Mouse (Mus musculus) layer of hippocampus, adult 2 months (tissue): Measurements from ENCODE around the gene Creg1. TPM values are rescaled to one million over a fixed set of nuclear protein-coding genes. Genes with fewer than 3 reads are reported as not detected.

Experiments
- DNase-seq, 2 experiments: peaks; one replicate each; pipeline ENCODE4 v3.0.0; 2022; ENCODE audit warnings: low spot score in 2 of 2
- H3K27ac ChIP-seq: fragments of 200-600 bp; 2 replicates; pipeline ENCODE4 v1.8.1; 2022
- H3K4me3 ChIP-seq: fragments of 200-600 bp; 2 replicates; pipeline ENCODE4 v1.8.1; 2022; ENCODE audit warnings: mild to moderate bottlenecking
- CTCF ChIP-seq: fragments of 200-600 bp; conservative IDR thresholded peaks from 2 replicates; pipeline ENCODE4 v1.8.1; 2022; ENCODE audit warnings: antibody characterized with exemption, mild to moderate bottlenecking, moderate library complexity
- total RNA-seq, 2 experiments: library from RNA; stranded (reverse); gene quantifications; 2 replicates each; pipeline ENCODE4 v1.2.3; 2021

The Creg1 gene
- total RNA-seq, 2 experiments from 2014 or later: 23.8 to 26.4 TPM

GRCm38 (mm10) chr1:165762914-165763634 lies 472 bp upstream of the Creg1 start:
- TF ChIP-seq CTCF: no peak
- Histone ChIP-seq H3K4me3 (peak overlapping the region; percentile 91), H3K27ac (peak overlapping the region; percentile 55; the same call in 1 of the 2 replicates)
- DNase-seq: no peak

- no peak for TF ChIP-seq CTCF
Observed at GRCm38 (mm10) chr1:165764571-165764970, 1.0 kb downstream of the Creg1 start.

GRCm38 (mm10) chr1:165765041-165765440 lies 1.5 kb downstream of the Creg1 start:
- no peak for DNase-seq
- Histone ChIP-seq H3K4me3 (no peak overlapping the region), H3K27ac (no peak overlapping the region)
- no peak for TF ChIP-seq CTCF

More at GRCm38 (mm10) chr1:165764571-165764970, 1.0 kb downstream of the Creg1 start:
- Histone ChIP-seq H3K4me3 (peak overlapping the region; percentile 91), H3K27ac (no peak overlapping the region)
- DNase-seq: no peak

GRCm38 (mm10) chr1:165765651-165766294 lies 2.2 kb downstream of the Creg1 start:
- TF ChIP-seq CTCF: no peak
- Histone ChIP-seq H3K27ac (no peak overlapping the region), H3K4me3 (no peak overlapping the region)
- no peak for DNase-seq

GRCm38 (mm10) chr1:165766295-165766890 lies 2.8 kb downstream of the Creg1 start:
- DNase-seq: no peak
- TF ChIP-seq CTCF: no peak
- no peak overlapping the region for H3K4me3 ChIP-seq
- H3K27ac ChIP-seq: no peak overlapping the region

GRCm38 (mm10) chr1:165768894-165769512 lies 5.5 kb downstream of the Creg1 start:
- Histone ChIP-seq H3K27ac (no peak overlapping the region), H3K4me3 (no peak overlapping the region)
- TF ChIP-seq CTCF: no peak
- no peak for DNase-seq

DNA sequence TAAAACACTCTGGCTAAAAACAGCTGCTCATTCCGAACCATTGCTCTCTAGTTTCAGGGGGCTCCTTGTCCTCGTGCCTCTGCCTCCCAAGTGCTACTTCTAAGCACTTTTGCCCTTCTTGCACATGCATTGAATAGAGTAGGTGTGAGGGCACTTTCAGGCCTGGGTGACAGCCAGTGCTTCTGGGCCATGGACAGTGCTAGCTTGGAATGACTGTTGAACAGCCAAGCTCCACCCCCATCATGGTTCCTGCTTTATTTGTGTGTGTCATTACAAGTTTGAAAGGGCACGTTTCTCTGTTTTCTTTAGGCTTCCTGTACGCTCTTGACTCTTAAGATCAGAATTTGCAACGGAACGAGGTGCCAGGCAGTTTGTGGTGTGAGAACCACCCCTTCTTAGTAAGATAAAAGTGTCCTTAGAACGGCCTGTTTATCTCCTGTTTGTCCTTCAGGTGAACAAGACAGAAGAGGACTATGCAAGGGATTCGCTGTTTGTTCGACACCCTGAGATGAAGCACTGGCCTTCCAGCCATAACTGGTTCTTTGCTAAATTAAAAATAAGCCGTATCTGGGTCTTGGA lies 6.7 kb downstream of the Creg1 start:
- no peak for DNase-seq
- no peak for TF ChIP-seq CTCF
- Histone ChIP-seq H3K4me3 (no peak overlapping the region), H3K27ac (no peak overlapping the region)

DNA sequence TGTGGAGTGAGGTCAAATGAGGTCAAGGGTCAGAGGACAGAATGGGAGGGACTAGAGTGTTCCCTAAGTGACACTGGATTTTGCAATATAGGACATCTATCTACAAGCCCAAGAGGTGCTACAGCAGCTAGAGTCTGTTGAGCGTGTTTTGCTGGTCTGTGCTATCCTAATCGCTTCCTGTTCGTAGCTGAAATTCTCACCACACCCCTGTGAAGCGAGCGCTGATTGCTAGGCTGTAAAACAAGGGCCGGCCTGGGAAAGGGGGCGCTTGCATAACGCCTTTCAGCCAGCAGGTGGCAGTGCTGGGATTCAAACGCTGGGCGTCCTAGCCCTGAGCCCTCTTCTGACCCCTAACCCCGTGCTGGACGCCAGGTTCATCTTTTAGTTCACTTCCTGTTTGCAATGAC lies 7.9 kb downstream of the Creg1 start:
- H3K4me3 ChIP-seq: no peak overlapping the region
- no peak overlapping the region for H3K27ac ChIP-seq
- DNase-seq: peak; percentile 46 to 74
- peak; percentile 98 for TF ChIP-seq CTCF

- DNase-seq: no peak
- no peak for TF ChIP-seq CTCF
- Histone ChIP-seq H3K4me3 (no peak overlapping the region), H3K27ac (no peak overlapping the region)
Observed at GRCm38 (mm10) chr1:165771998-165772397, 8.5 kb downstream of the Creg1 start.

DNA sequence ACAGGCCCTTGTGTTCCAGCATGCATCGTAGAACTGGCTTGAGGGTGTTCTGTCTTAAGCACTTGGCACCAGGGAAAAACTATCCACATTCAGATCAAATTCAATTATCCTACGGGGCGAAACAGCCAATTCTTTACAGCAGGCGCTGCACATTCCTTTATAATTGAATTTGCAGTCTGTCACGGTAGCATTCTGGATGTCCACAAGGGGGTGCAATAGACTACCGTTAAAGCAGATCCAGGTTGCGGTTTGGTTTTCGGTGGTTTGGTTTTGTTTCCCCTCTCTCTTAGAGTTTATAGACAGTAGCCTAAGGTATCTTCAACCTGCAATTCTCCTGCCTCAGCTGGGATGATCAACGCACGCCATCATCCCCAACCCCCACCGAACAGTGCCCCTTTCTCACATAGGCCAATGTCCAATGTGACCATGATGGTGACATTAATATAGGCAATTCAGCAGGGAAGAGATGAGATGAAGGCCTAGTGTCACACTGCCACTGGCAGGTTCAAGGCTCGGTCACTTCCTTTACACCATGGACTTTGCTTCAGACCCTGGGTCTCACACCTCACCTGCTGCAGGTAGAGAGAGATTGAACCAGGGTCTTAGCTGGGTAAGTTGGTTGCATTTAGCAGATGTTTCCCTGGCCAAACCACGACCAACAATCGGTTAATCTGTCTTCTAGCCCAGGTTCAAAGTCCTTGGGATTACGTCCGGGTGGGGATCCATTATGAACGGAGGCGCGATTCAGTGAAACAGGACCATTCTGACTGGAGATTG lies 12.2 kb downstream of the Creg1 start:
- peak overlapping the region; percentile 55 for H3K27ac ChIP-seq
- no peak overlapping the region; the same call in 1 of the 2 replicates for H3K4me3 ChIP-seq
- DNase-seq: peak; percentile 47 to 59
- TF ChIP-seq CTCF: peak; percentile 91

DNA sequence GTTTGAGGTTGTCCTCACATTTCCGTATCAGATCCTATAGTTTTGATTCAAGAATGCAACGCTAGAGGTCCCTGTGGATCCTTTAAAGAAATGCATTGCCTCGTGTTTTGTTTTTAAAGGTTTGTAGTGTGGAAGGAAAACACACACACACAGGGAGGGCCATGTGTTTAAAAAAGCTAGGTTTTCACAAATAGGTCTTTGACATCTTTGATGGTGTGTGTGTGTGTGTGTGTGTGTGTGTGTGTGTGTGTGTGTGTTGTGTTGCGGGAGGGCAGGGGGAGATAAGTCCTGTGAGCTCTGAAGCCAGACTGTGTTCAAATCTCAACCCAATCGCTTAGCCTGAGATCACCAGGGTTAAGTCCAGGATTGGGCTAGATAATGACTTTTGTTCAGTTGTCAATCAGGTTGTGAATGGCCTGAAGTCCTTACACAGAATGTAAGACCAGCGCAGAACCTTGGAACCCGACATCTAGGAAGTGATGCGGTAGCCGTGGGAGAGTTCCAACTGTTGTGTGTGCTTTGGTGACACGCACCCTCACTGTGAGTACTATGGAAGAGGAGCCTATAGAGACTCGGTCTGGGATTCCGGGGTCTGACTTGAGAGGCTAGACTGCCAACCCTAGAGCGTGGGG lies 16.5 kb downstream of the Creg1 start:
- Histone ChIP-seq H3K27ac (no peak overlapping the region), H3K4me3 (peak overlapping the region; percentile 41; the same call in 1 of the 2 replicates)
- peak in 1 of 2 experiments; percentile 44 for DNase-seq
- peak; percentile 71 for TF ChIP-seq CTCF
